Mouse (Mus musculus) megakaryocyte-erythroid progenitor cell, adult 5-6 weeks (primary cell): ENCODE measurements around the gene Apobec1. TPM values are rescaled to one million over a fixed set of nuclear protein-coding genes. Genes with fewer than 3 reads are reported as not detected.
"Not testable (repeated sequence)": the region's sequence is repeated elsewhere in the genome, so short reads cannot be mapped to it uniquely, and the experiment has no call there.

ENCODE experiments used
- ATAC-seq: replicated peaks from 2 replicates; pipeline ENCODE4 v1.8.0; 2016; ENCODE audit warnings: mild to moderate bottlenecking, inconsistent platforms; ENCODE audit not compliant: severe bottlenecking, poor library complexity, low FRiP score, low TSS enrichment
- total RNA-seq, 2 experiments: library from RNA; stranded (forward) in 1 of 2; stranded (reverse) in 1 of 2; fragments of 200-1000, 215-1000 nt in 1 of 2; fragments of >200 nt in 1 of 2; fragmentation: Nextera tagmentation in 1 of 2; gene quantifications; 2 replicates each; pipeline ENCODE4 v1.2.3; 2014 to 2017

Apobec1 gene
- total RNA-seq, 2 experiments from 2014 or later: 3.1 to 30.2 TPM

DNA sequence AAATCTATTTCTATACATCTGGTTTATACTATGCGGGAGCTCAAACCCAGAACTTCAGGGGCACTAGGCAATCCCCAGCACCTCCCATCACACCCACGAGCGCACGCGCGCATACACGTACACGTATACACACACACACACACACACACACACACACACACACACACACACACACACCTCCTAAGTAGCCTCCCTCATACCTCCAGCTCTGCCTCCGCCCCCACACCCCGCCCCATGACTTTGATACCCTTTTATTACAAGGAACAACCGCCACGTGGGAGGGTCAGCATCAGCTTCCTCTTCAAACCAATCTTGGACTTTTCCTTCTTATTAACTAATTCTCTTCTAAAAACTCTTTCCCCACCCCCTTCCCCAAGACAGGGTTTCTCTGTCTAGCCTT is 5.5 kb upstream of the Apobec1 start:
- no peak for ATAC-seq

DNA sequence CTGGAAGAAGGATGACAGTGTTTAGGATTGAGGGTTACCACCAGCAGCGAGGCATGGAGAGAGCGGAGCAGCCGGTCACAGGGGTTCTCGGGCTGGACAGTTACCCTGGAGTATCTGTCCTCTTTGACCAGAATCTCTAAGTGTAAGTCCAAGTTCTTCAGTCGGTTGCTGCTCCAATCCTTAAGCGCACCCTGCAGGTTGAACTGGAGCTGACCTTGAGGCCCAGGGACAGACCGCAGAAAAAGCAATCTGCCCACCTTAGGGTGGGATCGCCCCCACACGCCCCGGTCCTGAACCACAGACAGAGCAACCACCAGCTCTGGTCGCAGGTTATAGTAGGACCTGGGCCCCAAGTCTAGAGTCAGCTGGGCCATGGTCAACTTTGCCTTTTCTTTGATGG is 4.4 kb upstream of the Apobec1 start:
- no peak for ATAC-seq

DNA sequence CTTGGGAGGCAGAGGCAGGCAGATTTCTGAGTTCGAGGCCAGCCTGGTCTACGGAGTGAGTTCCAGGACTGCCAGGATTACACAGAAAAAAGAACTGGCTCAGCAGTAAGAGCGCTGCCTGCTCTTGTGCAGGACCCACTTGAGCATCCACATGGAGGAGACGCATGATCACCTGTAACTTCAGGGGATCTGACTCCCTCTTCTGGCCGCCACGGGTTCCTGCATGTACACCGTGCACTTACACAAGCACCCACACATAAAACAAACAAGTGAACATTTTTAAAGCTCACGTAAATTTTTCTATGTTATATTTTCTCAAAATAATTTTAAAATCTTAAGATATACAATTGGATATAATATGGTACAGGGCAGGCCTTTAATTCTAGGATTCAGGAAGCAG is 3.2 kb upstream of the Apobec1 start:
- peak; percentile 65 for ATAC-seq

DNA sequence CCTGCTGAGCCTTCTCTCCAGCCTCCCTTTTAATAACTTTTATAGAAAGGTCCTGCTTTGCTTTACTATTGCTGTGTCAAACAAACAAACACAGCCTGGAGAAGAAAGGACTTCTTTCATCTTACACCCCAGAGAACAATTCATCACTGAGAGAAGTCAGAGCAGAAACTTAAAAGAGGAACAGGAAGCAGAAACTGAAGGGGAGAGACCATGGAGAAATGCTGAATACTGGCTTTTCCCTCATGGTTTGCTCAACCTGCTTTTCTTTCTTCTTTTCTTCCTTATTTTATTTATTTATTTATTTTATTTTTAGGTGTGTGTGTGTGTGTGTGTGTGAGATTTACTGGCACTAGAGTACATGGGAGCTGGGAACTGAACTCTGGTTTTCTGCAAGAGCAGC is 2.0 kb upstream of the Apobec1 start:
- no peak for ATAC-seq

DNA sequence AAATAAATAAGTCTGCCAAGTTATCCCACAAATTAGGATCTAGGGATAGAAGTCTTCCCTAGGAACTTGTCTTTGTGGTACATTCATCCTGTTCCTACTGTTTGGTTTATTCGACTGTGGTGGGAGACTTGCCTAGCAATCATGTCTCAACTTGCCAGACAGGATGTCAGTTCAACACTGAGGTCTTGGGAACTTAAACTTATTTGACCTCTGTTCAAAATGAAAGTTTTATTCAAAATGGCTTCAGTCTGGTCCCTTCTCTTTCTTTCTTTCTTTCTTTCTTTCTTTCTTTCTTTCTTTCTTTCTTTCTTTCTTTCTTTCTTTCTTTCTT is 713 bp upstream of the Apobec1 start:
- no peak for ATAC-seq

DNA sequence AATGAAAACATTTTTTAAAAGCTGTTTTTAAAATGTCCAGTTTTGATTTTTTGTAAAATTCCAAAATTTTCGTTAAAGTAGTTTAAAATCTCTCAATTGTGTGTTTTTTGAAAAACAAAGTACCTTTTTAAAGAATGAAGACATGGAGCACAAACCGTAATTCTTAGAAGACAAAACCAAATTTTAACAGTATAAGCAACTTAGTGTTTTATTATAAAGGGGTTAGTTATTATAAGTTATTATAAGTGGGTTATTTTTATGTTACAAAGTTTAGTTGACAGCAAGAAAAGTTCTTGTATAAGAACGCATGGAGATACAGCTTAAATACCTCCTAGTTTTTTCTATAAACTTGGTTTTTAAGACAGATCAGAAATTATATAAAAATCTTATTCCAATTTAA is 629 bp downstream of the Apobec1 start:
- ATAC-seq: no peak

DNA sequence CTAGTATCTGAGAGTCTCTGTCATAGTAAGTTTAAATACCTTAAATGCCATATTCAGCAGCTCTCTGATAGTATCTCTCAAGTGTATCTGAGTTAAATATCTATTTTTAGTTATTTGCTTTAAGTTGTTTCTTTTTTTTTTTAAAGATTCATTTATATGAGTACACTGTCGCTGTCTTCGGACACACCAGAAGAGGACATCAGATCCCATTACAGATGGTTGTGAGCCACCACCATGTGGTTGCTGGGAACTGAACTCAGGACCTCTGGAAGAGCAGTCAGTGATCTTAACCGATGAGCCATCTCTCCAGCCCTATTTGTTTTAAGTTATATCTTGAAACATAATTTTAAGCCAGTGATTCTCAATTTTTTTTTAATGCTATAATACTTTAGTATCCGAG is 1.2 kb downstream of the Apobec1 start:
- ATAC-seq: no peak

DNA sequence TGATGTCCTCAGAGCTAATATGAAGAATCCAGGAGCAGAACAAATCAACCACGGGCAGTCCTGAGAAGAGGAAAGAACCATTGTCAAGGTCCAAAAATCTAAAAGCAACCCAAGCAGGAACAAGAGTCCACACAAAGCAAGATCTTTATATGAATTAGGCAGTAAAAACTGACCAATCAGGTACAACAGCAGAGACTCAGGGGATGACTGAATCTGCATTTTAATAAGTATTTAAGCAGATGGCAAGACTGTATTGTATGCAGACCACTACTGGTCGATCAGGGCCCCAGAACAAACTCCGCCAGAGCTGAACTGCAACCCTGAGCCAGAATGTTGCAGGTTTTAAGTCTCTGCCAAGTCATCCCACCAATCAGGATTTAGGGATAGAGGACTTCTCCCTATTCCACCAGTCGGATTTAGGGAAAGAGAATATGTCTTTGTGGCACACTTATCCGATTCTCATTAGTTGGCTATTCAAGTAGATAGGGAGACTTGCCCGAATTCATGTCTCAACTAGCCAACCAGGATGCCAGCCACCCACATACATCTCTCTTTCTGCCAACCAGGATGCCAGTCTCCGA is 2.1 kb downstream of the Apobec1 start:
- no peak for ATAC-seq

DNA sequence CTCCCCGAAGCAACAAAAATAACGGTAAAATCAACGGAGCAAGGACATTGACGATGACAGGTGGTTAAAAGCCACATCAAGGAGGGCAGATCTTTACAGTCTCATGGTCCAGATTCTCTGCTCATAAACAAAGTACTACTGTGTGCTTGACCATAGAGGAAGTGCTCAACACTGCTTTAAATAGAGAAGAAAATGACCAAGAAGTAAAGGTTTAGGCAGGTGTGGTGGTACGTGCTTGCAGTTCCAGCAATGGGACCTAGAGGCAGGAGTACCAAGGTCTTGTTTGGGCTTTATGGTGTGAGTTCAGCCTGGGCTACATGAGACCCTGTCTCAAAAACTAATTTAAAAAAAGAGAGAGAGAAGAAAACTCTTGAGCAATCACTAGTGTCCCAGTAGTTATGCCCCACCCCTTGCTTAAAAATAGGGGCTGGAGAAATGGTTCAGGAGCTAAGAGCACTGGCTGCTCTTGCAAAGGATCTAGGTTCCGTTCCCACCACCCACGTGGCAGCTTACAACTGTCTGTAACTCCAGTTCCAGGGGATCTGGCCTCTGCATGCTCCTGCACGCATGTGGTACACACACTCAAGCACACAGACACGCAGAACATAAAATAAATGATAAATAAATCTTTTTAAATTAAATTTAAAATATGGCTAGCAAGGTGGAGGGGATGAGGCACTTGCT is 3.0 kb downstream of the Apobec1 start:
- ATAC-seq: no peak

DNA sequence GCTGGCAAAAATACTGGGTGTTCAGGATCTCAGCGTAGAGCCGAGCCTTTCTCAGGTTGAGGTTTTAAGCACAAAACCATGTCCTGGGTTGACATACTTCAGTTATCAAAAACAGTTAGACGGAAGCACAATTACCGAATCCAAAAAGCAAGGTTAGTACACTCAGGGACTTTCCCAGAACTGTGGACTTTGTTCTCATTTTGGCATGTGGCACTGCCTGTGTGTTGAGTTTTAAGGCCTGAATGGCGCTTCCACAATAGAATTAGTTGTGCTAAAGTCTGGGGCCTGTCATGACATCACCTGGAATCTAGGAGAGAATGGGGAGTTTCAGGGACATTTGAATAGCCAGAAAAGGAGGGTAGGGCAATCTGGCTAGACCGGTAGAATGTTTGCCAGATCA is 3.8 kb downstream of the Apobec1 start:
- no peak for ATAC-seq

DNA sequence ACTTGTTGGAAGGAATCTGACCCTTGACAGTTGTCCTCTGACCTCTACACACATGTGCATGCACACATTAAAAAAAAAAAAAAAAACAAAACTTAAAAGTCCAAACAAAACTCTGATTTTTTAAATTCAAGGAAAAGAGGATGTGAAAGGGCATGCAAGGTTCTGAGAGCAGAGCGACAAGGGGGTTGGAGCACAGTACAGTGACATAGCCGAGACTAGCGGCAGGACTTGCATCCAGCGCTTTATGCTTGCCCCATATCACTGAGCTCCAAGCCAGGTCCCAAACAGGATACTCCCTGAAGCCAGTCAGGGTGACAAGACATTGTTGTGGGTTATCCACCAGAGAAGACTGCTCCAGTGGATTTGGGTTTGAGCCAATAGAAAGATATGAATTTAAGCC is 4.2 kb downstream of the Apobec1 start:
- ATAC-seq: peak; percentile 32

DNA sequence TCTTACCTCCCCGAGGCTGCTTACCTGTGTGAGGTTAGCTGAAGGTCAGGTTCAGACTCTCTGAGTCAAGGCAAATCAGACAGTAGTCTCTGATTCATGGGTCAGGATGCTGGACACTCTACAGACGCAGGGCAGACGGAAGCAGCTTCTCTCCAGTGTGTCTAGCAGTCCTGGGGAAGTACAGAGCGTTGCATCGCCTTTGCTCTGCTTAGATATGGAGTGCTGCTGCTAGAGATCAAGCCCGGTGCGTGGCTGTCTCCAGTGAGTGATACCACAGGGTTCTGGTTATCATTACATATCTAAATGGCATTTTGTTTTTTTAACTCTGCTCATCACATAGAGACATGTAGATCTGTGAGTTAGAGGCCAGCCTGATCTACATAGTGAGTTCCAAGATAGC is 5.6 kb downstream of the Apobec1 start:
- ATAC-seq: peak; percentile 54; the same call in 1 of the 2 replicates

DNA sequence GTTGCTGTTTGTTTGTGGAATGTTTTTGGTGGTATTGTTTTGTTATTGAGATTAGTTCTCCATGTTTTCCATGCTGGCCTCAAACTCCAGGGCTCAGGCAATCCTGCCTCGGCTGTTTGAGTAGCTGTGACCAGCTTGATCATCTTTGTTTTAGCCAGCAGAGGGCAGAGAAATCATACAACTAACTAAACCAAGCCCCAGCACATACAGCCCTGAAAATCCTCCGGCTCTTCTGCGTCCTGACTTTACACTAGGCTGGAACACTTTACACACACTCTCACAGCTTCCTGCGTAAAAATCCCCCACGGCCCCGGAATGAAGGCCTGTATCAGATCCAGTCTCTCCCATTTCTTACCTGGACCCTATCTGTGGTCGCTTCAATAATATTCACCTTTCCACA is 6.6 kb downstream of the Apobec1 start:
- peak; percentile 75 for ATAC-seq

DNA sequence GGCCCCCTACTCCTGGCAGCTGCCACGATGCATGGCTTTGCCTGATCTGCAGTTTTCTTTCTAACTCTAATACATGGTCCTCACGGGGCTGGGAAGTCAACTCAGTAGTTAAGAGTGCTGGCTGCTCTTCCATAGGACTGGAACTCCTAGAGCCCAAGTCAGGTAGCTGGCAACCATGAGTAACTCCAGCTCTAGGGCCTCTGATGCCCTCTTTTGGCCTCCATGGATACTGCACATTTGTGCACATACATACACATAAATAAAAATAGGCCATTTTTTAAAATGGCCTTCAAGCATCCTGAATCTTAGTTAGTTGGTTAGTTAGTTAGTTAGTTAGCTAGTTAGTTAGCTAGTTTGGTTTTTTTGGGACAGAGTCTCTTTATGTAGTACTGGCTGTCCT is 9.3 kb downstream of the Apobec1 start:
- ATAC-seq: no peak

DNA sequence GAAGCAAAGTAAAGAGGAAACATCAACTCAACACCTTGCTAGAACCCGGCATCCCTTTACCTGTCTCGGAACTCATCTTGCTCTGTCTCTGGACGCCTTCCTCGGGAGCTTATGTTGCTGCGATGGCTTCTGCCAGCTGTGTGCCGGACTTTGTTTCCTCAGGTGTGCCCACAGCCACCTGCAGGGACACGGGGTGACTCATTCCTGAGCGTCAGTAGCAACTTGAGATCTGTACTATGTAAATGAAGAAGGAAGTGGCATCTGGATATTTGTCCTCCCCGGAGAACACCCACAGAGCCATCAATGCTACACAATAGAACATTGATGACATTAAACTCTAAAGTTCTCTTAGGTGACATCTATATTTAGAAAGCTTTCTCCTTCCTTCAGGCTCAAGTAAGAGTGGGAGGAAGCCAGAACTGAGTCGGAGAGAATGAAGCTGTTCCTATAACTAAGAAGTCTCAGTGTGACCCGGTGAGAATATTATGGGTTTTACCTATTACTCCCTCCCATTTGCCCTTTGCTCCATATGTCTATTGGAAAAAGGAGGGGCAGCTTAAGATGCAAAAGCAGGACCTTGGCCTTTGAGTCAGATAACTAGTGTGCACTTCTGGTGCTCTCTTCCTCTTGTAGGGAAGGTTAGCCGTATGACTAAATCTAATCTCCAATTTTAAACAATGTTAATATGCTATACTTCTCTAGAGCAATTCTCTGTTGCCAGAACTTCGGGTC is 11.1 kb downstream of the Apobec1 start:
- no peak for ATAC-seq

DNA sequence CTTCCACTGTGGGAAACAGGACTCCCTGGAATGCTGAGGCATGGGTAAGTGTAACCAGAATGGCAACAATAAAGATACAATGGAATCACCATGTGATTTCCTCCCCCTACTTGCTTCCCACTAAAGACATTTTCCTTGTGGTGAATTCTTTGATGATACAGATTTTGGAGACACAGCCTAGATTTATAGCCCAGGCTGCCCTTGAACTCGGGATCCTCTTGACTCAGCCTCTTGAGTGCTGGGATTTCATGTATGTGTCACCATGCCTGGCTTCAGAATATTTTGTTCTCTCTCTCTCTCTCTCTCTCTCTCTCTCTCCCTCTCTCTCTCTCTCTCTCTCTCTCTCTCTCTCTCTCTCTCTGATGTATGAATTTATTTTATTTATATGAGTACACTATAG is 23.2 kb downstream of the Apobec1 start:
- no peak for ATAC-seq

DNA sequence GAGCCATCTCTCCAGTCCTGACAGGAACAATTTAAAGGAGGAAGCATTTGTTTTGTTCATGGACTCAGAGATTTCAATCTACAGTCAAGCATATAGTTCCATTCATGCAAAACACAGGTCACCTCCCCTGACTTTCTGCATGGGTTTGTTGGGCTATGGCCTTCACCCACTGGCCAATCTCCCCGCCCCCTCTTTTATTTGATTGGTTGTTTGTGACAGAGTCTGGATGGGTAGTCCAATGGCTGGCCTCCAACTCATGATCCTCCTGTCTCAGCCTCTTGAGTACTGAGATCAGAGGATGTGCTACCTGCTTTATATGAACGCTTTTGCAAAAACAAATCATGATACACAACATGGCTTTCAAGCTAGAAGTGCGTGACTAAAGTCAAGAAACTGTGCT is 25.2 kb downstream of the Apobec1 start:
- ATAC-seq: no peak

DNA sequence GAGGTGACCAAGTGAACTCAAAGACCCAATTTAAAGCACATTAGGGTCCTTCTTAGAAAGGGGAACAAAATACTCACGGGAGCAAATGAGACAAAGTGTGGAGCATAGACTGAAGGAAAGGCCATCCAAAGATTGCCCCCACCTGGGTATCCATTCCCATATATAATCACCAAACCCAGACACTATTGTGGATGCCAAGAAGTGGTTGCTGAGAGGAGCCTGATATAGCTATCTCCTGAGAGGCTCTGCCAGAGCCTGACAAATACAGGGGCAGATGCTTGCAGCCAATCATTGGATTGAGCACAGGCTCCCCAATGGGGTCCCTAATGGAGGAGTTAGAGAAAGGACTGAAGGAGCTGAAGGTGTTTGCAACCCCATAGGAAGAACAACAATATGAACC is 27.2 kb downstream of the Apobec1 start:
- ATAC-seq: not testable (repeated sequence)

DNA sequence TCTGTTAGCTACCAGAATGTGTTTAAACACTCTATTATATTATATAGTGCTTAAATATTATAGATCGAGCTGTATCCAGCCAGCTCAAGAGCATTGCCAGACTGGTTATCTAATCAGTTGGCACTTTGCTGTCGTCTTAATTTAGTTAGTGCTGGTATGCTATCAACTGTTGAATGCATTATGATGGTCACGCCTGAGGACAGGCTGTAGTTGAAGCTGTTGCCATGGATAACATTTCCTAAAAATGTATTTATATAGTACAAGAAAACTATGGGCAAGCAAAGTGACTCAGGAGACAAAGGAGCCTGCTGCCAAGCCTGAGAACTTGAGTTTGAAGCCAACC is 30.7 kb downstream of the Apobec1 start:
- peak; percentile 57 for ATAC-seq

DNA sequence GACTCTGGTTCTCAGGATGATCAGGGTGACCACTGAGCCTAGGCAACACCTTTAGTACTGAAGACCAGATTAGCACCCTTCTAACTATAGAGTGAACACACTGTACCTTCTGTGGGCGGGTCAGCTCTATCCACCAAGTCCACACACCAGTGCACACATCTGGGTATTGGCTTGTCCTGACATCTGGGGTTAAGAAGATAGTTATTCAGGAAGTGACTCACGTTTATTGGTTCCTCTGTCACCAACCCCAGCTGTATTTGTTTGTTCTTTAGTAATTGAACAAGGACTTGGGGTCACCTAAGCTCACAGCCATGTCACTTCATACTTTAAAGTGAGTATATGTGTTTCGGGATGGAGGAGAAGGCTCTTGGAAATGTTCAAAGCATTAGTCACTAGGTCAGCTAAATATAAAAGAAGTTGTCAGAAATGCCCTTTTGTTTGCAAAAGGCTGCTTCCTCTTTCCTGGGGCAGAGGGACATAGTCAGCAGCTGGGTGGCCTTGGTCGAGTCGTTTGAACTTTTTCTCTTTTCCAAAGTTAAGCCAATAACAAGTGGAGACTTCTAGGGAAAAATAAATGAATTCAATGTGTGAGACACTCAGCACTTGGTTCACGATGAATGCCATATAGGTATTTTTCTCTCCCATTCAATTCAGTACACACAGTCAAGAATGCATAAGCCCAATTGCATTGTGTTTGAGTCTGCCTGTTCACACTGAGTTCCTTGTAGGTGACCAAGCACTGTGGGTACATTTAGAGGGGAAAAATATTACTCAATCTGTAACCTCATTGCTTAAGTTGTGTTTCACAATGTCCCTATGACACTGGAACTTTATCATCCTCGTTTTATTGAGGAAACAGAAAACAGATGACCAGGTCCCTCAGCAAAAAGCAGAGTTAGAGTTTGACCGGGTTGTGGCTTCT is 31.3 kb downstream of the Apobec1 start:
- peak; percentile 87 for ATAC-seq
